Mouse (Mus musculus) heart, adult 8-10 months (tissue): Measurements from ENCODE around the gene Sh3pxd2a. TPM values are rescaled to one million over a fixed set of nuclear protein-coding genes. Genes with fewer than 3 reads are reported as not detected.

Experiments
- DNase-seq: peaks from one replicate; pipeline ENCODE4 v3.0.0; 2022; ENCODE audit warnings: low spot score
- total RNA-seq, 4 experiments: library from RNA; stranded (reverse); gene quantifications; 2 replicates each; pipeline ENCODE4 v1.2.4; 2022

Gene Sh3pxd2a
- total RNA-seq, 4 experiments from 2014 or later, result 40.6 to 54.7 (median 46.2) TPM

- no peak for DNase-seq
Measured at GRCm38 (mm10) chr19:47315091-47315916, 148.9 kb downstream of the Sh3pxd2a start.

- peak; percentile 87 for DNase-seq
Measured at GRCm38 (mm10) chr19:47314076-47314941, 149.9 kb downstream of the Sh3pxd2a start.

- DNase-seq, result no peak
Measured at GRCm38 (mm10) chr19:47313387-47314075, 150.7 kb downstream of the Sh3pxd2a start.

- DNase-seq, result no peak
Measured at GRCm38 (mm10) chr19:47311162-47311561, 153.0 kb downstream of the Sh3pxd2a start.

- no peak for DNase-seq
Measured at GRCm38 (mm10) chr19:47309824-47310223, 154.4 kb downstream of the Sh3pxd2a start.

GRCm38 (mm10) chr19:47306917-47307315, 157.3 kb downstream of the Sh3pxd2a start:
- DNase-seq, result no peak

GRCm38 (mm10) chr19:47306128-47306916, 157.9 kb downstream of the Sh3pxd2a start:
- DNase-seq, result no peak

- no peak for DNase-seq
Measured at GRCm38 (mm10) chr19:47305401-47305800, 158.8 kb downstream of the Sh3pxd2a start.

GRCm38 (mm10) chr19:47304170-47304745, 159.9 kb downstream of the Sh3pxd2a start:
- DNase-seq, result no peak

- no peak for DNase-seq
Measured at GRCm38 (mm10) chr19:47303128-47303527, 161.1 kb downstream of the Sh3pxd2a start.

GRCm38 (mm10) chr19:47302191-47302852, 161.9 kb downstream of the Sh3pxd2a start:
- no peak for DNase-seq

GRCm38 (mm10) chr19:47301303-47302190, 162.7 kb downstream of the Sh3pxd2a start:
- DNase-seq, result no peak

GRCm38 (mm10) chr19:47298100-47298499, 166.1 kb downstream of the Sh3pxd2a start:
- no peak for DNase-seq

- peak; percentile 71 for DNase-seq
Measured at GRCm38 (mm10) chr19:47292451-47292951, 171.7 kb downstream of the Sh3pxd2a start.

- DNase-seq, result no peak
Measured at GRCm38 (mm10) chr19:47291307-47292080, 172.7 kb downstream of the Sh3pxd2a start.

- no peak for DNase-seq
Measured at GRCm38 (mm10) chr19:47286886-47287450, 177.2 kb downstream of the Sh3pxd2a start.

- no peak for DNase-seq
Measured at GRCm38 (mm10) chr19:47285581-47285980, 178.6 kb downstream of the Sh3pxd2a start.
